Mouse (Mus musculus): ENCODE results near the gene Tigd4. TPM values are rescaled to one million over a fixed set of nuclear protein-coding genes. Genes with fewer than 3 reads are reported as not detected.

The Tigd4 gene
- polyA plus RNA-seq, 1 experiment from 2014 or later, result not detected

GRCm38 (mm10) chr3:84610183-84610710, 16.9 kb downstream of the Tigd4 start:
- no peak for DNase-seq (ENCODE audit: low spot score)

- peak; percentile 55 for DNase-seq (ENCODE audit: low spot score)
Observed at GRCm38 (mm10) chr3:84615050-84615855, 21.9 kb downstream of the Tigd4 start.

- DNase-seq (ENCODE audit: low spot score), result no peak
Observed at GRCm38 (mm10) chr3:84615856-84616225, 22.5 kb downstream of the Tigd4 start.

GRCm38 (mm10) chr3:84618627-84619026, 25.3 kb downstream of the Tigd4 start:
- DNase-seq (ENCODE audit: low spot score), result no peak

GRCm38 (mm10) chr3:84619056-84619455, 25.7 kb downstream of the Tigd4 start:
- DNase-seq (ENCODE audit: low spot score), result no peak

GRCm38 (mm10) chr3:84619725-84620124, 26.4 kb downstream of the Tigd4 start:
- no peak for DNase-seq (ENCODE audit: low spot score)

GRCm38 (mm10) chr3:84622026-84622425, 28.7 kb downstream of the Tigd4 start:
- DNase-seq (ENCODE audit: low spot score), result no peak

GRCm38 (mm10) chr3:84631586-84631985, 38.2 kb downstream of the Tigd4 start:
- no peak for DNase-seq (ENCODE audit: low spot score)

GRCm38 (mm10) chr3:84637095-84637494, 43.7 kb downstream of the Tigd4 start:
- no peak for DNase-seq (ENCODE audit: low spot score)

- no peak for DNase-seq (ENCODE audit: low spot score)
Observed at GRCm38 (mm10) chr3:84637890-84638578, 44.7 kb downstream of the Tigd4 start.

GRCm38 (mm10) chr3:84638858-84639257, 45.5 kb downstream of the Tigd4 start:
- DNase-seq (ENCODE audit: low spot score), result no peak

- no peak for DNase-seq (ENCODE audit: low spot score)
Observed at GRCm38 (mm10) chr3:84639767-84640500, 46.6 kb downstream of the Tigd4 start.

- DNase-seq (ENCODE audit: low spot score), result no peak
Observed at GRCm38 (mm10) chr3:84640536-84640935, 47.2 kb downstream of the Tigd4 start.

GRCm38 (mm10) chr3:84641391-84641790, 48.0 kb downstream of the Tigd4 start:
- no peak for DNase-seq (ENCODE audit: low spot score)

- DNase-seq (ENCODE audit: low spot score), result no peak
Observed at GRCm38 (mm10) chr3:84642942-84643341, 49.6 kb downstream of the Tigd4 start.

GRCm38 (mm10) chr3:84645156-84646006, 52.0 kb downstream of the Tigd4 start:
- no peak for DNase-seq (ENCODE audit: low spot score)

- no peak for DNase-seq (ENCODE audit: low spot score)
Observed at GRCm38 (mm10) chr3:84646007-84646290, 52.6 kb downstream of the Tigd4 start.

- DNase-seq (ENCODE audit: low spot score), result no peak
Observed at GRCm38 (mm10) chr3:84646331-84646845, 53.0 kb downstream of the Tigd4 start.
